Mouse (Mus musculus) bone marrow, adult 2 months (tissue): ENCODE measurements around the gene Defb15. TPM values are rescaled to one million over a fixed set of nuclear protein-coding genes. Genes with fewer than 3 reads are reported as not detected.
"Not testable (repeated sequence)": the region's sequence is repeated elsewhere in the genome, so short reads cannot be mapped to it uniquely, and the experiment has no call there.

ENCODE experiments used
- H3K27ac ChIP-seq: fragments of 200-500 bp; 2 replicates; pipeline ENCODE4 v1.5.1; 2012; ENCODE audit warnings: low read depth, mild to moderate bottlenecking, control low read depth, inconsistent platforms, low read length; ENCODE audit not compliant: control insufficient read depth, poor library complexity, insufficient read depth
- H3K4me1 ChIP-seq: fragments of 200-500 bp; 2 replicates; pipeline ENCODE4 v1.6.1; 2011; ENCODE audit warnings: low read length; ENCODE audit not compliant: control insufficient read depth, insufficient read depth
- H3K4me3 ChIP-seq: fragments of 200-500 bp; replicated peaks from 2 replicates; pipeline ENCODE3; 2011; ENCODE audit warnings: mild to moderate bottlenecking, low read depth, low read length, control low read depth; ENCODE audit not compliant: control insufficient read depth
- CTCF ChIP-seq: fragments of 200-500 bp; IDR thresholded peaks from 2 replicates; pipeline ENCODE4 v1.5.1; 2011; ENCODE audit warnings: low read length, control low read depth; ENCODE audit not compliant: control insufficient read depth, insufficient read depth
- POLR2A ChIP-seq: fragments of 200-500 bp; IDR thresholded peaks from 2 replicates; pipeline ENCODE4 v1.6.1; 2011; ENCODE audit warnings: low read depth, mild to moderate bottlenecking, control low read depth, low read length, borderline replicate concordance; ENCODE audit not compliant: control insufficient read depth
- WGBS: fragments of 180-500 bp; shearing (Covaris S2); methylation state at CpG from one replicate; pipeline ENCODE4 v1.1.7; 2018; 5-methylcytosine and 5-hydroxymethylcytosine counted together
- polyA plus RNA-seq: library from polyadenylated mRNA; stranded (reverse); fragments of >200 nt; gene quantifications from 2 replicates; pipeline ENCODE4 v1.2.4, GENCODE M21; 2011; ENCODE audit warnings: low replicate concordance; ENCODE audit not compliant: missing spikeins, insufficient read depth, insufficient read length

Gene Defb15
- polyA plus RNA-seq, 1 experiment = not detected

- TF ChIP-seq POLR2A = no peak
- no peak for TF ChIP-seq CTCF
- H3K4me1 ChIP-seq = no peaks in the 10 kb centered on the region
- H3K27ac ChIP-seq = no peak within 1 kb of the TSS
- WGBS = 81% methylated on average over 6 of the region's 6 CpGs
- no peak within 1 kb of the TSS for H3K4me3 ChIP-seq
Observed at GRCm38 (mm10) chr8:21946462-21946861, 14.0 kb upstream of the Defb15 start, which contains the start of gene Defb13. Gene Defb13 (plus strand): TSS chr8:21946762.

GRCm38 (mm10) chr8:21938052-21938451 is 5.5 kb upstream of the Defb15 start, which contains the start of gene Defb35:
Gene Defb35 (plus strand): TSS chr8:21938352.
- 79% methylated on average over 4 of the region's 4 CpGs for WGBS
- H3K4me3 ChIP-seq, H3K4me1 ChIP-seq, H3K27ac ChIP-seq: not testable (repeated sequence)

GRCm38 (mm10) chr8:21930754-21931153 is 1.8 kb downstream of the Defb15 start:
- H3K27ac ChIP-seq, H3K4me1 ChIP-seq, H3K4me3 ChIP-seq: not testable (repeated sequence)
- 77% methylated on average over 3 of the region's 3 CpGs for WGBS

DNA sequence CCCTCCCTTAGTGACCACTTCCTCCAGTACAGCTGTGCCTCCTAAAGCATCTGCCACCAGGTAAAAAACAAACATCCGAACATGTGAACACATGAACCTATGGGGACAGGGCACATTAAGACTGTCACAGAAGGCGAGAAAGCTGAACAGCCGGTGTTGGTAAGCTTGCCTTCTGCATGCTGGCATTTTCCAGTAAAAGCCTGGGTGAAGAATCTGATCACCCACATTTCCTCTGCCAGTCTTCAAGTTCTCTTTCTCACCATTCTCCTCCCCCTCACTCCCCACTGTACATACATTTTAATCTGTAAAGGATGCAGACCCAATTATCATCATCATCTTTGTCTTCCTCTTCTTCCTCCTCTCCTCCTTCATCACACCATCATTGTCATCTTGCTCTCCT is 16.9 kb downstream of the Defb15 start:
- Histone ChIP-seq H3K27ac (no peak overlapping the region), H3K4me1 (no peaks in the 10 kb centered on the region), H3K4me3 (no peak overlapping the region)
- WGBS = 76% methylated on average over 3 of the region's 3 CpGs
- no peak for TF ChIP-seq CTCF
- TF ChIP-seq POLR2A = no peak

- WGBS = 43% methylated on average over 2 of the region's 2 CpGs
- Histone ChIP-seq H3K4me1 (no peaks in the 10 kb centered on the region), H3K27ac (no peak overlapping the region), H3K4me3 (no peak overlapping the region)
- no peak for TF ChIP-seq POLR2A
- no peak for TF ChIP-seq CTCF
Observed at GRCm38 (mm10) chr8:21912554-21912953, 20.0 kb downstream of the Defb15 start.

DNA sequence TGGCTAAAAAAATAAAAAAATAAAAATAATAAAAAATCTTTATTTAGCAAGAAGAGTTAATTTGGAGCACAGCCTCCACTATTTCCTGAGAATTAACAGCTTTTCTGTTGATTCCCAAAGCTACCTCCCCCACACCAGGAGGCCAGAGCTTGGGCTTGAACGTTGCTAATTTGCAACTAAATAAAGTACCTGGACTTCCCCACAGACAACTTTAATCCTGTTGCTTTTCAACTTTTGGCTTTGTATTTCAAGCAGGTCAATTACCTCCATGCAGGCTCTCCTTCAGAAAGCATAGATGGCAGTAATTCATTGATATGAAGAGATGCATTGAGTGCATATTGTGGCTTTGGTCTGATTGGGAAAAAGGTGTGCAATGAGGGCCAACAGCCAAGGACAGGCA is 20.6 kb downstream of the Defb15 start:
- Histone ChIP-seq H3K4me1 (no peaks in the 10 kb centered on the region), H3K27ac (no peak overlapping the region), H3K4me3 (no peak overlapping the region)
- 17% methylated on average over 1 of the region's 1 CpGs for WGBS
- TF ChIP-seq CTCF (no peak), POLR2A (no peak)

- H3K4me3 ChIP-seq, H3K4me1 ChIP-seq, H3K27ac ChIP-seq: not testable (repeated sequence)
Observed at GRCm38 (mm10) chr8:21906290-21906689, 26.2 kb downstream of the Defb15 start, which contains the start of gene Defb11. Gene Defb11 (minus strand): TSS chr8:21906412.

DNA sequence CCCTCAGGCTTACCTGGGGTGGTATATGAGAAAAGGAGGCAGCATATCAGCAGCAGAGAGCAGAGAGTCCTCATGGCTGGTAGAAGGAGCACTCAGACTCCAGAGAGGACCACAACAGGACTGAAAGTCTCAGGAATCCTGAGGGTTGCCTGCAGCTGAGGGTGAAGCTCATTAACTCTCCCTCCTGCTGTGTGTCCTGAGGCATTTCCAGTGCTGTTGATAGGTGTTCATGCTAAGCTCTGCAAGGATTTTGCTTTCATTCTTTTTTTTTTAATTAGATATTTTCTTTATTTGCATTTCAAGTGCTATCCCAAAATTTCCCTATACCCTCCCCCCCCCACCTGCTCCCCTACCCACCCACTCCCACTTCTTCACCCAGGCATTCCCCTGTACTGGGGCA is 47.2 kb downstream of the Defb15 start, which contains the start of gene Defb9:
Gene Defb9 (minus strand): TSS at position 101 of the 400 bp plus-strand sequence.
- not testable (repeated sequence) for H3K4me1 ChIP-seq, H3K27ac ChIP-seq, H3K4me3 ChIP-seq

Other genes with a start within 250 kb of the Defb15 start
- gene AY761184, start 229.1 kb downstream of the Defb15 start, polyA plus RNA-seq = not detected in 2 replicates
- gene Defa24, start 198.2 kb downstream of the Defb15 start, polyA plus RNA-seq = not detected in 2 replicates
- gene Defb50, start 109.2 kb downstream of the Defb15 start, polyA plus RNA-seq = not detected in 2 replicates
- not detected in 2 replicates for gene Defb2, start 92.8 kb downstream of the Defb15 start, polyA plus RNA-seq
- gene Defb10, start 73.8 kb downstream of the Defb15 start, polyA plus RNA-seq = not detected in 2 replicates
- gene Defb9, start 47.3 kb downstream of the Defb15 start, polyA plus RNA-seq = not detected in 2 replicates
- not detected in 2 replicates for gene Defb11, start 26.3 kb downstream of the Defb15 start, polyA plus RNA-seq
- not detected in 2 replicates for gene Defb35, start 5.6 kb upstream of the Defb15 start, polyA plus RNA-seq
- gene Defb13, start 14.1 kb upstream of the Defb15 start, polyA plus RNA-seq = not detected in 2 replicates
- not detected in 2 replicates for gene Fam90a1a, start 26.0 kb upstream of the Defb15 start, polyA plus RNA-seq
- not detected in 2 replicates for gene Ccdc70, start 37.1 kb upstream of the Defb15 start, polyA plus RNA-seq
- gene Atp7b, start 127.6 kb upstream of the Defb15 start, polyA plus RNA-seq = 2.6 and 4.3 TPM in 2 replicates
- 0.61 and 3.5 TPM in 2 replicates for gene Alg11, start 128.0 kb upstream of the Defb15 start, polyA plus RNA-seq
- gene Nek5, start 192.3 kb upstream of the Defb15 start, polyA plus RNA-seq = not detected in 2 replicates
- 2.6 and 19.3 TPM in 2 replicates for gene Nek3, start 233.7 kb upstream of the Defb15 start, polyA plus RNA-seq